Mouse (Mus musculus) heart, embryonic 15.5 days (tissue): ENCODE measurements around the gene Gm5460. TPM values are rescaled to one million over a fixed set of nuclear protein-coding genes. Genes with fewer than 3 reads are reported as not detected.

Experiments used
- ATAC-seq: fragments of 200-750 bp; cut with Nextera tagmentation; replicated peaks from 2 replicates; pipeline ENCODE4 v1.8.0; 2017; ENCODE audit warnings: low read depth, moderate TSS enrichment; ENCODE audit not compliant: insufficient number of reproducible peaks, insufficient read depth, low FRiP score
- H3K27ac ChIP-seq: fragments of 300-500 bp; sonication (generic); 2 replicates; pipeline ENCODE4 v1.5.1; 2015; ENCODE audit warnings: mild to moderate bottlenecking, inconsistent platforms
- H3K27me3 ChIP-seq: fragments of 300-500 bp; sonication (generic); 2 replicates; pipeline ENCODE4 v1.6.1; 2015; ENCODE audit warnings: inconsistent platforms
- H3K36me3 ChIP-seq: fragments of 300-500 bp; sonication (generic); 2 replicates; pipeline ENCODE4 v1.6.1; 2015; ENCODE audit warnings: mild to moderate bottlenecking, inconsistent platforms
- H3K4me1 ChIP-seq: fragments of 300-500 bp; sonication (generic); replicated peaks from 2 replicates; pipeline ENCODE4 v1.6.1; 2015; ENCODE audit warnings: inconsistent platforms
- H3K4me2 ChIP-seq: fragments of 300-500 bp; sonication (generic); 2 replicates; pipeline ENCODE4 v1.6.1; 2015; ENCODE audit warnings: inconsistent platforms, mild to moderate bottlenecking, moderate library complexity
- H3K4me3 ChIP-seq: fragments of 300-500 bp; sonication (generic); 2 replicates; pipeline ENCODE4 v1.5.1; 2015; ENCODE audit warnings: mild to moderate bottlenecking, inconsistent platforms
- H3K9ac ChIP-seq: fragments of 300-500 bp; sonication (generic); 2 replicates; pipeline ENCODE4 v1.6.1; 2015; ENCODE audit warnings: mild to moderate bottlenecking, inconsistent platforms
- H3K9me3 ChIP-seq: fragments of 300-500 bp; sonication (generic); replicated peaks from 2 replicates; pipeline ENCODE4 v1.6.1; 2016; ENCODE audit warnings: inconsistent platforms
- WGBS: fragments of 180-500 bp; shearing (Covaris S2); methylation state at CpG from one replicate; pipeline ENCODE4 v1.1.7; 2015; ENCODE audit warnings: mixed read lengths; 5-methylcytosine and 5-hydroxymethylcytosine counted together
- polyA plus RNA-seq: library from polyadenylated mRNA; unstranded; fragments of >200 nt; fragmentation: Nextera tagmentation; extraction: Ambion mirVana; gene quantifications from 2 replicates; pipeline ENCODE4 v1.2.1, GENCODE M21; 2015

Gene Gm5460
- not detected in 2 replicates for polyA plus RNA-seq

GRCm38 (mm10) chr14:34016381-34016780 lies at the start of gene Gm5460:
Gene Gm5460 (plus strand): TSS chr14:34016758.
- no peak for ATAC-seq
- Histone ChIP-seq H3K9ac (no peak within 1 kb of the TSS), H3K27me3 (no peaks in the 10 kb centered on the region), H3K4me3 (no peak within 1 kb of the TSS), H3K4me1 (no peaks in the 10 kb centered on the region), H3K9me3 (no peaks in the 10 kb centered on the region), H3K4me2 (no peak within 1 kb of the TSS), H3K27ac (no peak within 1 kb of the TSS), H3K36me3 (no peaks in the 10 kb centered on the region)
- WGBS, result 82% methylated on average over 4 of the region's 4 CpGs

GRCm38 (mm10) chr14:33972679-33973078 lies 43.9 kb upstream of the Gm5460 start:
- Histone ChIP-seq H3K4me3 (no peak overlapping the region), H3K36me3 (no peaks in the 10 kb centered on the region), H3K4me2 (no peak overlapping the region), H3K9me3 (no peaks in the 10 kb centered on the region), H3K27ac (no peak overlapping the region), H3K9ac (no peak overlapping the region), H3K4me1 (no peaks in the 10 kb centered on the region), H3K27me3 (no peaks in the 10 kb centered on the region)
- 46% methylated on average over 7 of the region's 7 CpGs for WGBS
- ATAC-seq, result no peak

GRCm38 (mm10) chr14:33974752-33975151 lies 41.8 kb upstream of the Gm5460 start:
- no peak overlapping the region for H3K4me2 ChIP-seq
- peaks cover 12% of the 10 kb centered on the region; the same call in 1 of the 2 replicates for H3K27me3 ChIP-seq
- no peak overlapping the region for H3K27ac ChIP-seq
- no peaks in the 10 kb centered on the region for H3K36me3 ChIP-seq
- peaks cover 4% of the 10 kb centered on the region for H3K4me1 ChIP-seq
- 68% methylated on average over 5 of the region's 5 CpGs for WGBS
- no peak for ATAC-seq
- no peak overlapping the region for H3K4me3 ChIP-seq
- H3K9me3 ChIP-seq, result no peaks in the 10 kb centered on the region
- no peak overlapping the region for H3K9ac ChIP-seq

DNA sequence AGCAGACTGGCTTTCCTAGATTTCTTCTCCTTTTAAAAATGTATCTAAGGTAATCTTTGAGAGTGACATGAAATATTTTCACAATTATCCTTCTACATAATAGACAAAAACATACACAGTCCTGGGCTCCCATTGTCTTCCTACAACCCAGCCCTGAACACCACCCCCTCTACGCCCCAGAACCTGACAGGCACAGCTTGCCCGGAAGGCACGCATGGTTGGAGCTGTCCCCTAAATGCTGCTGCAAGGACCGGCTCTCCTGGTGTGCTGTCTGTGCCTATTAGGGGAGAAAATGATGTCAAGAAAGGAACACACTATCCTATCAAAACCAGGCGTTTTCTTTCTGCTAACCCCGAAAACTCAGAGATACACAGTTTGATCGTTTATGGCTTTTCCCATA lies 38.8 kb upstream of the Gm5460 start:
- Histone ChIP-seq H3K9me3 (no peaks in the 10 kb centered on the region), H3K27me3 (peaks cover 12% of the 10 kb centered on the region; the same call in 1 of the 2 replicates), H3K9ac (no peak overlapping the region), H3K27ac (no peak overlapping the region), H3K4me1 (peaks cover 4% of the 10 kb centered on the region), H3K4me2 (no peak overlapping the region), H3K36me3 (no peaks in the 10 kb centered on the region), H3K4me3 (no peak overlapping the region)
- ATAC-seq, result no peak
- 40% methylated on average over 7 of the region's 7 CpGs for WGBS

GRCm38 (mm10) chr14:33978604-33979059 lies 37.9 kb upstream of the Gm5460 start, which contains the start of gene Zfp488:
Gene Zfp488 (minus strand): TSS chr14:33978764.
- no peak for ATAC-seq
- Histone ChIP-seq H3K9me3 (no peaks in the 10 kb centered on the region), H3K4me2 (peak within 1 kb of the TSS; percentile 71), H3K4me3 (peak within 1 kb of the TSS; percentile 37), H3K4me1 (peaks cover 4% of the 10 kb centered on the region), H3K27me3 (peaks cover 12% of the 10 kb centered on the region; the same call in 1 of the 2 replicates), H3K36me3 (no peaks in the 10 kb centered on the region), H3K9ac (no peak within 1 kb of the TSS), H3K27ac (no peak within 1 kb of the TSS)
- WGBS, result 2% methylated on average over 25 of the region's 25 CpGs

- H3K9me3 ChIP-seq, result no peaks in the 10 kb centered on the region
- H3K4me1 ChIP-seq, result peaks cover 7% of the 10 kb centered on the region
- no peak overlapping the region for H3K4me3 ChIP-seq
- no peak overlapping the region for H3K9ac ChIP-seq
- H3K27me3 ChIP-seq, result no peaks in the 10 kb centered on the region
- no peaks in the 10 kb centered on the region for H3K36me3 ChIP-seq
- no peak overlapping the region for H3K4me2 ChIP-seq
- ATAC-seq, result no peak
- no peak overlapping the region for H3K27ac ChIP-seq
- 60% methylated on average over 3 of the region's 3 CpGs for WGBS
Observed at GRCm38 (mm10) chr14:33989201-33989600, 27.4 kb upstream of the Gm5460 start.

GRCm38 (mm10) chr14:33991971-33992370 lies 24.6 kb upstream of the Gm5460 start:
- Histone ChIP-seq H3K36me3 (no peaks in the 10 kb centered on the region), H3K9ac (no peak overlapping the region), H3K27me3 (no peaks in the 10 kb centered on the region), H3K27ac (no peak overlapping the region), H3K9me3 (no peaks in the 10 kb centered on the region), H3K4me2 (no peak overlapping the region), H3K4me3 (no peak overlapping the region), H3K4me1 (peaks cover 9% of the 10 kb centered on the region)
- no peak for ATAC-seq
- WGBS, result 75% methylated on average over 4 of the region's 4 CpGs

DNA sequence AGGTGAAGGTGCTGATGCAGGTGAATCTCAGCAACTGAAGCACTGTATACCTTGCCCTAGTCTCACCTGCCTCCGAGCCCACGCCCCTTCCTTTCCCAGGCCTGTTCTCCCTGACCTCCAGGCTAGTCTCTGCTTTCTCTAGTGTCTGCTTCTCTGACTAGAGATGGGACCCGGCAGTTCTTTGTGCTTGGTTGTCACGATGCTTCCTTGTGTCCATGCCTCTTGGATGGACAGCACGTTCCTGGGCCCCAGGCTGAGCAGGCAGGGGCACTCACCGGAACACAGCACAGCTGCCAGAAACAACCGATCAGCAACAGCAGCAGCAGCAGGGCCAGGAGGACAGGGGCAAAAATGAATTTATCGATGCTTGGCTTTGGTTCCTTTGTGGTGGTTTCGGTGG lies 23.5 kb upstream of the Gm5460 start:
- no peak for ATAC-seq
- 0 out of 2 replicates have a peak, but pooled peaks cover 2% of the 10 kb centered on the region for H3K27me3 ChIP-seq
- no peaks in the 10 kb centered on the region for H3K9me3 ChIP-seq
- no peak overlapping the region for H3K4me3 ChIP-seq
- H3K36me3 ChIP-seq, result no peaks in the 10 kb centered on the region
- no peak overlapping the region for H3K27ac ChIP-seq
- 92% methylated on average over 9 of the region's 9 CpGs for whole genome bisulfite sequencing
- H3K4me1 ChIP-seq, result peaks cover 9% of the 10 kb centered on the region
- H3K4me2 ChIP-seq, result no peak overlapping the region
- H3K9ac ChIP-seq, result no peak overlapping the region

DNA sequence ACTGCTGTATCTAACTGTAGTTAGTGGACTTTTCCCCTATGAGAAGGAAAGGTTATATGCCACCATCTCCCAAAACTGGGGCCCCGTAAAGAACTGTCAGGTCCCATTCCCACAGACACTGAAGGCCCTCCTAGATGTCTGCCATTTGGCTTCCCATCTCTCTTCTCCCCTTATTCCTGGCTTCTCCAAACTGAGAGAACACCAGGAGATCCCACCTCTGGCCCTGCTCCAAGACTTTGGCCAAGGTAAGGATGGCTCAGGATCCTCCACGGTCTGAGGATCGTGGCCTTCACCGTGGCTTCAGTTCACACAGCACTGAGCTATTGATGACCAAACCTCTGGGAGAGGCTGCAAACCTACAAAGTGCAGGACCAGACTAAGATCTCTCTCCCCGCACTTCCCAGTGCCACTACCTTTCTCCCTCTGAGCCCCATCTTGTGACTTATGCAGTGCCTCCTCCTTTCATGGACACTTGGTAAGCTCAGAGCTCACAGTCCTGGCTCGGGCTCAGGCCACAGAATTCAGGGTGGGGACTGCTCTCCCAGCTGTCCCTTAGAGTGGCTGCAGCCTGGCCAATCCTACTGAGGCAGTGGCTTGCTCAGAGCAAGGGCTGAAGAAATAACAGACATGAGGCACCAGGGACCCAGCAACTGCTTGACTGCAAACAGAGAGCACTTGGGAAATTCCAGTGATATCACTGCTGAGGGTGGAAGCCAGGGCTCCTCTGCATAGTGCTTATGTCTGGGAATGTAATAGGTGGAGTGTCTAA lies 22.9 kb upstream of the Gm5460 start:
- Histone ChIP-seq H3K4me1 (peaks cover 9% of the 10 kb centered on the region), H3K27ac (no peak overlapping the region), H3K9me3 (no peaks in the 10 kb centered on the region), H3K4me2 (no peak overlapping the region), H3K36me3 (no peaks in the 10 kb centered on the region), H3K9ac (no peak overlapping the region), H3K4me3 (no peak overlapping the region), H3K27me3 (0 out of 2 replicates have a peak, but pooled peaks cover 3% of the 10 kb centered on the region)
- 80% methylated on average over 6 of the region's 6 CpGs for WGBS
- no peak for ATAC-seq

DNA sequence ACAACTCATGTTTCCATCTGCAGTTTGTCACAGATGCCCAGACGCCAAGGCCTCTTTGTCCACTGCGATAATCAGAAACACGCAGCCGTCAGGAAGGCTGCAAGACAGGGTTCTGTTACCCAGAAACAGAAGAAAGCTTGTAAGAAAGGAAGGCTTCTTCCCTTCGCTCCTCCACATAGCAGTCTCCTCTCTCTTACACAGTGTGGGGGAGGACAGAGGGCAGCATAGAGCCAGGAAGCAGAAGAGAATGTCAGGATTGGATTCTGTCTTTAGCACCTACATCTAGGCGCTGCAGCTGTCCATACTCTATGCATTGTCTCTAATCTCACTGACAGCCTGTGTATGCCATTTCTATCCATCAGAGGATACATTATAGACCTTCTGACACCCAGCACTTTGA lies 19.1 kb upstream of the Gm5460 start:
- Histone ChIP-seq H3K27me3 (0 out of 2 replicates have a peak, but pooled peaks cover 3% of the 10 kb centered on the region), H3K9me3 (no peaks in the 10 kb centered on the region), H3K4me1 (peaks cover 9% of the 10 kb centered on the region), H3K4me3 (no peak overlapping the region), H3K27ac (no peak overlapping the region), H3K4me2 (no peak overlapping the region), H3K36me3 (no peaks in the 10 kb centered on the region), H3K9ac (no peak overlapping the region)
- no peak for ATAC-seq
- 47% methylated on average over 6 of the region's 6 CpGs for WGBS

- Histone ChIP-seq H3K4me1 (no peaks in the 10 kb centered on the region), H3K27ac (no peak overlapping the region), H3K27me3 (0 out of 2 replicates have a peak, but pooled peaks cover 3% of the 10 kb centered on the region), H3K36me3 (no peaks in the 10 kb centered on the region), H3K4me3 (no peak overlapping the region), H3K9me3 (no peaks in the 10 kb centered on the region), H3K9ac (no peak overlapping the region), H3K4me2 (no peak overlapping the region)
- no peak for ATAC-seq
Observed at GRCm38 (mm10) chr14:34000076-34000475, 16.5 kb upstream of the Gm5460 start.

- no peak overlapping the region for H3K4me3 ChIP-seq
- no peak overlapping the region for H3K9ac ChIP-seq
- H3K27me3 ChIP-seq, result 0 out of 2 replicates have a peak, but pooled peaks cover 3% of the 10 kb centered on the region
- H3K4me1 ChIP-seq, result no peaks in the 10 kb centered on the region
- no peaks in the 10 kb centered on the region for H3K36me3 ChIP-seq
- no peak overlapping the region for H3K4me2 ChIP-seq
- H3K9me3 ChIP-seq, result no peaks in the 10 kb centered on the region
- ATAC-seq, result no peak
- H3K27ac ChIP-seq, result no peak overlapping the region
Observed at GRCm38 (mm10) chr14:34001445-34001844, 15.1 kb upstream of the Gm5460 start.
